Mouse (Mus musculus): Measurements from ENCODE around the gene Riox1.
"Not testable (repeated sequence)": the region's sequence is repeated elsewhere in the genome, so short reads cannot be mapped to it uniquely, and the experiment has no call there.

DNA sequence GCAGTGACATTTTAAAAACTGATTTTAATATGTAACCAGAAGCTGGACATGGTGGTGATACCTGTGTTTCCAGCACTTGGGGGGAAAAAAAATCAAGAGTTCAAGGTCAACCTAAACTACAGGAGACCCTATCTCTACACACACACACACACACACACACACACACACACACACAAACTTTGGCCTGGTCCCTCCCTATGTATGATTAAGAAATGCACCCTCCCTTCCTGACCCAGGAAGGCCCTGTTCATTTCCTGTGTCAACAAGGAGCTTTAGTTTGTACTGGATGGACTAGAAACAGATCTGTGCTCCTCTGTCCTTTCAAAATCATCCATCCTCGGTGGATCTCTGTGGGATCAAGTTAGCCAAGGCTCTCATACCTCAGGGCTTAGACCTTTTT, 11.8 kb upstream of the Riox1 start:
- TF ChIP-seq CTCF (IDR thresholded peaks at IDR 0.05; ENCODE audit: control insufficient read depth, insufficient read depth, low read length); POLR2A (IDR thresholded peaks at IDR 0.05; ENCODE audit: borderline replicate concordance, control insufficient read depth, low read depth, low read length): not testable (repeated sequence)
